Mouse (Mus musculus): ENCODE results near the gene Vmn2r116. TPM values are rescaled to one million over a fixed set of nuclear protein-coding genes. Genes with fewer than 3 reads are reported as not detected.
"Not testable (repeated sequence)": the region's sequence is repeated elsewhere in the genome, so short reads cannot be mapped to it uniquely, and the experiment has no call there.

Gene Vmn2r116
- not detected in 2 replicates for polyA plus RNA-seq (2016; fragmentation: Nextera tagmentation; extraction: Ambion mirVana)

- not testable (repeated sequence) for ATAC-seq (ENCODE audit: insufficient number of reproducible peaks, low FRiP score); H3K9me3 ChIP-seq (replicated peaks); H3K36me3 ChIP-seq; H3K27me3 ChIP-seq (replicated peaks); H3K4me1 ChIP-seq (replicated peaks); H3K9ac ChIP-seq; H3K4me2 ChIP-seq; H3K27ac ChIP-seq (ENCODE audit: poor library complexity, severe bottlenecking); H3K4me3 ChIP-seq
Measured at GRCm38 (mm10) chr17:23384304-23384703, at the start of gene Vmn2r116. TSS of gene Vmn2r116 (plus strand) at chr17:23384604.

GRCm38 (mm10) chr17:23343441-23343840, 41.0 kb upstream of the Vmn2r116 start, which contains the start of gene Vmn2r115:
TSS of gene Vmn2r115 (plus strand) at chr17:23343741.
- H3K4me1 ChIP-seq (replicated peaks); ATAC-seq (ENCODE audit: insufficient number of reproducible peaks, low FRiP score); H3K4me3 ChIP-seq; H3K9me3 ChIP-seq (replicated peaks); H3K4me2 ChIP-seq; H3K27me3 ChIP-seq (replicated peaks); H3K9ac ChIP-seq; H3K36me3 ChIP-seq; H3K27ac ChIP-seq (ENCODE audit: poor library complexity, severe bottlenecking): not testable (repeated sequence)
- WGBS: 35% methylated on average over 2 of the region's 2 CpGs

DNA sequence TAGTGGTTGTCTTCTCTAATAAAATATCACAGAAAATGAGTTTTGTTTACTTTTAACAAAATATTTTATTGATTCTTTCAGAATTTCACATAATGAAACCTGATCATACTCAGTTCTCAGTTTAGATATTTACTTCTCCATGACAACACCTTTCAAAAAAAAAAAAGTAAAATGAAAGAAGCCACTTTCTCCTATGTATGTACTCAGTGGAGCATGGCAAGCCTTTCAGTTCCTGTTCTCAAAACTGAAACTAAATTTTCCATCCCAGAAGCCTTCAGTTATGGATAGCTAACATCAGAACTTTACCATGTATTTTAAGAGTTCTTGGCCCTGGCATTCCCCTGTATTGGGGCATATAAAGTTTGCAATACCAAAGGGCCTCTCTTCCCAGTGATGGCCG, 32.8 kb upstream of the Vmn2r116 start:
- no peaks in the 10 kb centered on the region for H3K36me3 ChIP-seq
- H3K27ac ChIP-seq (ENCODE audit: poor library complexity, severe bottlenecking): no peak overlapping the region
- WGBS: 54% methylated on average over 1 of the region's 1 CpGs

DNA sequence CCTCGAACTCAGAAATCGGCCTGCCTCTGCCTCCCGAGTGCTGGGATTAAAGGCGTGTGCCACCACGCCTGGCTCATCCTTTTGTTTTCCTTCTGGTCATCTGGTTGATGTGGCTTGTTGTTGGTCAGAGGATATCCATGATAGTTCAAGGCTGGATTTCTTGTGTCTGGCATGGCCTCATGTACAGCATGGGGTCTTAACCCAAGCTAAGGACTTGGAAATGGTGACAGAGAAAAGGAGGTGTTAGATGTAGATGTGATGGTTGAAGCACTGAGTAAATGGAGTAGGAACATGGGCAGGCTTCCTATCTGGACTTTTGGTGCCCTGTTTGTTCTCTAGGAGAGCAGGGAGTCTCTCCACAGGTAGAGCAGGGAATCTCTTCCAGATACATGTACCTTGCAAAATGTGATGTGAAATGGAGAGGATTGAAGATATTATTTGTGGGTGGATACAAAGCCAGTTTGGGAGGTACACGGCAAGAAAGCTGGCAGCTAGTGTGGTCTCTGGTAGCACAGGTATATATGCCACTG, 48.8 kb downstream of the Vmn2r116 start:
- 69% methylated on average over 6 of the region's 6 CpGs for WGBS
- Histone ChIP-seq H3K9ac (no peak overlapping the region), H3K27me3 (replicated peaks) (no peaks in the 10 kb centered on the region), H3K4me1 (replicated peaks) (no peaks in the 10 kb centered on the region), H3K4me3 (no peak overlapping the region), H3K4me2 (no peak overlapping the region), H3K36me3 (no peaks in the 10 kb centered on the region), H3K9me3 (replicated peaks) (peaks cover 13% of the 10 kb centered on the region; the same call in 1 of the 2 replicates), H3K27ac (ENCODE audit: poor library complexity, severe bottlenecking) (no peak overlapping the region)
- 0 out of 2 replicates have a peak, but pooled peaks have one; percentile 15 for ATAC-seq (ENCODE audit: insufficient number of reproducible peaks, low FRiP score)

More for the DNA sequence above, 32.8 kb upstream of the Vmn2r116 start:
- H3K27me3 ChIP-seq (replicated peaks): no peaks in the 10 kb centered on the region
- H3K4me1 ChIP-seq (replicated peaks): no peaks in the 10 kb centered on the region
- no peak overlapping the region for H3K4me2 ChIP-seq
- H3K9me3 ChIP-seq (replicated peaks): no peaks in the 10 kb centered on the region
- H3K9ac ChIP-seq: no peak overlapping the region
- ATAC-seq (ENCODE audit: insufficient number of reproducible peaks, low FRiP score): no peak
- H3K4me3 ChIP-seq: no peak overlapping the region

Other genes starting within 250 kb of the Vmn2r116 start
- 10.2 and 11.4 TPM in 2 replicates for gene Zfp40, start 191.4 kb upstream of the Vmn2r116 start, polyA plus RNA-seq (2016; fragmentation: Nextera tagmentation; extraction: Ambion mirVana)
- not detected in 2 replicates for gene Vmn2r114, start 72.1 kb upstream of the Vmn2r116 start, polyA plus RNA-seq (2016; fragmentation: Nextera tagmentation; extraction: Ambion mirVana)
- gene Vmn2r115, start 40.9 kb upstream of the Vmn2r116 start, polyA plus RNA-seq (2016; fragmentation: Nextera tagmentation; extraction: Ambion mirVana): not detected in 2 replicates
- gene Vmn2r117, start 95.1 kb downstream of the Vmn2r116 start, polyA plus RNA-seq (2016; fragmentation: Nextera tagmentation; extraction: Ambion mirVana): not detected in 2 replicates
- 14.1 and 16.9 TPM in 2 replicates for gene Zfp213, start 179.6 kb downstream of the Vmn2r116 start, polyA plus RNA-seq (2016; fragmentation: Nextera tagmentation; extraction: Ambion mirVana)
- 9.1 and 10.7 TPM in 2 replicates for gene Zfp13, start 214.9 kb downstream of the Vmn2r116 start, polyA plus RNA-seq (2016; fragmentation: Nextera tagmentation; extraction: Ambion mirVana)
- gene Zscan10, start 216.3 kb downstream of the Vmn2r116 start, polyA plus RNA-seq (2016; fragmentation: Nextera tagmentation; extraction: Ambion mirVana): not detected in 2 replicates

Data from heart, embryonic 12.5 days (tissue).